Mouse (Mus musculus) large intestine, adult 2 months (tissue): ENCODE measurements at regions not wholly inside any gene's neighbourhood (a gene's known extent, or its start where the extent isn't known, plus 50 kb on each side); places are given as distances from the start of the nearest gene placed in this dataset.
"Not testable (repeated sequence)": the region's sequence is repeated elsewhere in the genome, so short reads cannot be mapped to it uniquely, and the experiment has no call there.

ENCODE experiments used
- DNase-seq: peaks from one replicate; pipeline ENCODE4 v3.0.0-alpha.2; 2012; ENCODE audit warnings: low read depth, low spot score
- WGBS: fragments of 180-500 bp; shearing (Covaris S2); methylation state at CpG from one replicate; pipeline ENCODE4 v1.1.7; 2018; 5-methylcytosine and 5-hydroxymethylcytosine counted together

GRCm38 (mm10) chr13:4858341-4858740 lies 249.4 kb upstream of the Akr1e1 start:
- WGBS: 81% methylated on average over 1 of the region's 1 CpGs
- no peak for DNase-seq

- 80% methylated on average over 2 of the region's 2 CpGs for WGBS
- not testable (repeated sequence) for DNase-seq
Observed at GRCm38 (mm10) chr13:4839481-4839880, 230.5 kb upstream of the Akr1e1 start.

GRCm38 (mm10) chr13:4826756-4827155 lies 217.8 kb upstream of the Akr1e1 start:
- DNase-seq: no peak
- WGBS: 91% methylated on average over 3 of the region's 3 CpGs

- DNase-seq: not testable (repeated sequence)
- WGBS: 94% methylated on average over 1 of the region's 1 CpGs
Observed at GRCm38 (mm10) chr13:4825749-4826148, 216.8 kb upstream of the Akr1e1 start.

GRCm38 (mm10) chr13:4806876-4807275 lies 197.9 kb upstream of the Akr1e1 start:
- 84% methylated on average over 2 of the region's 2 CpGs for WGBS
- DNase-seq: no peak

GRCm38 (mm10) chr13:4800666-4801065 lies 191.7 kb upstream of the Akr1e1 start:
- 87% methylated on average over 14 of the region's 14 CpGs for WGBS
- no peak for DNase-seq

- WGBS: 83% methylated on average over 2 of the region's 2 CpGs
- DNase-seq: no peak
Observed at GRCm38 (mm10) chr13:4791139-4791538, 182.2 kb upstream of the Akr1e1 start.

GRCm38 (mm10) chr13:4790414-4790813 lies 181.4 kb upstream of the Akr1e1 start:
- no peak for DNase-seq
- 73% methylated on average over 2 of the region's 2 CpGs for WGBS

- WGBS: 81% methylated on average over 3 of the region's 3 CpGs
- DNase-seq: no peak
Observed at GRCm38 (mm10) chr13:4783290-4783689, 174.3 kb upstream of the Akr1e1 start.

- 79% methylated on average over 3 of the region's 3 CpGs for WGBS
- DNase-seq: not testable (repeated sequence)
Observed at GRCm38 (mm10) chr13:4778264-4778823, 169.4 kb upstream of the Akr1e1 start.

- DNase-seq: peak; percentile 28
Observed at GRCm38 (mm10) chr13:4776855-4777254, 167.9 kb upstream of the Akr1e1 start.

GRCm38 (mm10) chr13:4772324-4772723 lies 163.3 kb upstream of the Akr1e1 start:
- 52% methylated on average over 2 of the region's 2 CpGs for WGBS
- no peak for DNase-seq

More at GRCm38 (mm10) chr13:4776855-4777254, 167.9 kb upstream of the Akr1e1 start:
- WGBS: 29% methylated on average over 4 of the region's 4 CpGs

- WGBS: 27% methylated on average over 12 of the region's 12 CpGs
- peak; percentile 92 for DNase-seq
Observed at GRCm38 (mm10) chr13:4771120-4772075, 162.4 kb upstream of the Akr1e1 start.

GRCm38 (mm10) chr13:4759965-4760364 lies 151.0 kb upstream of the Akr1e1 start:
- DNase-seq: no peak
- WGBS: 63% methylated on average over 3 of the region's 3 CpGs

- no peak for DNase-seq
Observed at GRCm38 (mm10) chr13:4756529-4756928, 147.6 kb upstream of the Akr1e1 start.

GRCm38 (mm10) chr13:4742930-4743329 lies 134.0 kb upstream of the Akr1e1 start:
- WGBS: 61% methylated on average over 2 of the region's 2 CpGs
- DNase-seq: no peak

GRCm38 (mm10) chr13:4716299-4716698 lies 107.3 kb upstream of the Akr1e1 start:
- WGBS: 81% methylated on average over 2 of the region's 2 CpGs
- DNase-seq: not testable (repeated sequence)

GRCm38 (mm10) chr13:4714724-4715123 lies 105.8 kb upstream of the Akr1e1 start:
- DNase-seq: no peak
- WGBS: 72% methylated on average over 1 of the region's 1 CpGs

- WGBS: 19% methylated on average over 3 of the region's 3 CpGs
Observed at GRCm38 (mm10) chr13:4712698-4713097, 103.7 kb upstream of the Akr1e1 start.

GRCm38 (mm10) chr13:4699591-4699990 lies 90.6 kb upstream of the Akr1e1 start:
- 70% methylated on average over 2 of the region's 2 CpGs for WGBS
- not testable (repeated sequence) for DNase-seq

More at GRCm38 (mm10) chr13:4712698-4713097, 103.7 kb upstream of the Akr1e1 start:
- DNase-seq: peak; percentile 25
